Mouse (Mus musculus) embryonic facial prominence, embryonic 14.5 days (tissue): ENCODE measurements around the gene Slc16a5. TPM values are rescaled to one million over a fixed set of nuclear protein-coding genes. Genes with fewer than 3 reads are reported as not detected.
"Not testable (repeated sequence)": the region's sequence is repeated elsewhere in the genome, so short reads cannot be mapped to it uniquely, and the experiment has no call there.

Experiments
- ATAC-seq: fragments of 200-750 bp; cut with Nextera tagmentation; 2 replicates; pipeline ENCODE4 v1.8.0; 2017; ENCODE audit warnings: low read depth, moderate number of reproducible peaks, moderate TSS enrichment
- DNase-seq: peaks from one replicate; pipeline ENCODE4 v3.0.0-alpha.2; 2015; ENCODE audit warnings: low spot score
- H3K27ac ChIP-seq: fragments of 300-500 bp; sonication (generic); replicated peaks from 2 replicates; pipeline ENCODE4 v1.5.1; 2014; ENCODE audit warnings: low read depth, mild to moderate bottlenecking, low read length, moderate library complexity
- H3K27me3 ChIP-seq: fragments of 300-500 bp; sonication (generic); replicated peaks from 2 replicates; pipeline ENCODE4 v1.6.1; 2014; ENCODE audit warnings: low read length; ENCODE audit not compliant: control insufficient read depth, insufficient read depth
- H3K36me3 ChIP-seq: fragments of 300-500 bp; sonication (generic); 2 replicates; pipeline ENCODE4 v1.6.1; 2014; ENCODE audit warnings: low read length, mixed read lengths; ENCODE audit not compliant: control insufficient read depth, insufficient read depth
- H3K4me1 ChIP-seq: fragments of 300-500 bp; sonication (generic); 2 replicates; pipeline ENCODE4 v1.6.1; 2014; ENCODE audit warnings: antibody characterized with exemption, low read length; ENCODE audit not compliant: control insufficient read depth, insufficient read depth
- H3K4me2 ChIP-seq: fragments of 300-500 bp; sonication (generic); 2 replicates; pipeline ENCODE4 v1.6.1; 2014; ENCODE audit warnings: low read depth, mild to moderate bottlenecking, low read length, moderate library complexity, mixed read lengths
- H3K4me3 ChIP-seq: fragments of 300-500 bp; sonication (generic); 2 replicates; pipeline ENCODE4 v1.5.1; 2014; ENCODE audit warnings: low read depth, mild to moderate bottlenecking, low read length
- H3K9ac ChIP-seq: fragments of 300-500 bp; sonication (generic); 2 replicates; pipeline ENCODE4 v1.6.1; 2014; ENCODE audit warnings: low read depth, mild to moderate bottlenecking, low read length, moderate library complexity, mixed read lengths
- H3K9me3 ChIP-seq: fragments of 300-500 bp; sonication (generic); 2 replicates; pipeline ENCODE4 v1.6.1; 2016; ENCODE audit warnings: low read length; ENCODE audit not compliant: control insufficient read depth
- WGBS: fragments of 180-500 bp; shearing (Covaris S2); extraction: QIAGEN DNeasy Blood & Tissue Kit; methylation state at CpG from one replicate; pipeline ENCODE4 v1.1.7; 2014; 5-methylcytosine and 5-hydroxymethylcytosine counted together
- polyA plus RNA-seq: library from polyadenylated mRNA; unstranded; fragments of >200 nt; fragmentation: Nextera tagmentation; extraction: Ambion mirVana; gene quantifications from 2 replicates; pipeline ENCODE4 v1.2.1, GENCODE M21; 2014

Slc16a5 gene
- polyA plus RNA-seq, 1 experiment from 2014 or later, result 0.15 TPM

DNA sequence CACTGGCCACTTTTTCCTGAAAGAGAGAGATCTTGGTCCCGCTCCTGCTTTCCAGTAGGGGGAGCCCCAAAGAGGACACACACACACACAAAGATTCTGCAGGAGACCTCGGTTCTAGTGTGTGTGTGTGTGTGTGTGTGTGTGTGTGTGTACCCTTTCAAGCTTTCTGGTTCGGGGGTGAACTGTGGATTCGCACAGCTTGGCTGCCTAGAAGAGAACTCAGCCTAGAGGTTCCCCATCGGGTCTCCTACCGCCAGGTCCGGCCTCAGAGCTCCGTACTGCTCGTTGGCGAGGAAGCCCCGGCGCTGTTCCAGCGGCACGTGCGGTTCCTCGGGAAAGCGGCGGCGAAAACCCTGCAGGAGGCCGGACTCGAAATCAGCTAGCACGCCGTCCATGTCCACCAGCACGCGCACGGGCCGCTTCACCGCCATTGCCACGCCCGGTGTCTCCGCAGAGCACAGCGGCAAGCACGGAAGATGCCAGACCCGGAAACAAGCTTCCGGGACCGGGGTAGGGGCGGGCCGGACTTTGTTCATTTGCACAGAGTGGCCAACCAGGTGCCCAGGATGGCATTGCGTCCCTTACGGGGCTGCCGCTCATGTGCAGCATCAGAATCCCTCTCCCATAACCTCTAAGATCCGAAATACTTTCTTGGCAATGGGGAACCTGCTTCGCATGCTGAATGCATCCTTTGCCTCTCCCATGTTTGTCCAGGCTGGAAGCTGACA lies 29.2 kb downstream of the Slc16a5 start, which contains the start of gene Nt5c:
TSS of gene Nt5c (minus strand) at position 507 of the 728 bp plus-strand sequence.
- peak within 1 kb of the TSS; percentile 69 for H3K4me3 ChIP-seq
- peak within 1 kb of the TSS; percentile 70 for H3K9ac ChIP-seq
- peak; percentile 86 for ATAC-seq
- no peaks in the 10 kb centered on the region for H3K9me3 ChIP-seq
- H3K27me3 ChIP-seq, result no peaks in the 10 kb centered on the region
- peak within 1 kb of the TSS; percentile 80 for H3K4me2 ChIP-seq
- peak; percentile 89 for DNase-seq
- under 1% methylated on average over 30 of the region's 43 CpGs for WGBS
- peaks cover 12% of the 10 kb centered on the region; the same call in 1 of the 2 replicates for H3K4me1 ChIP-seq
- peaks cover 12% of the 10 kb centered on the region; the same call in 1 of the 2 replicates for H3K36me3 ChIP-seq
- H3K27ac ChIP-seq, result peak within 1 kb of the TSS; percentile 78

DNA sequence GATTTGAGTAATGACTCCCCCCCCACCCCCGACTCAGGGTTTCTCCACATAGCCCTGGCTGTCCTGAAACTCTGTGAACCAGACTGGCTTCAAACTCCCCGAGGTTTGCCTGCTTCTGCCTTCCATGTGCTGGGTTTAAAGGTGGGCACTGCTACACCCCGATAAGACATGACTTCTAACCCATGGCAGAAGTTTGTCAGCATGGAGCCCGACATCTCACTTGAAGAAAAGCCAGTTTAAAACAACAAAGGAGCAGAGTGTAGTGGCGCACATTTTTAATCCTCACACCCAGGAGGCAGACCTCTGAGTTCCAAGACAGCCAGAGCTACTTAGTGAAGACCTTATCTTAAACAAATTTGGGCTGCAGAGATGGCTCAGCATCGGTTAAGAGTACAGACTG lies 30.1 kb downstream of the Slc16a5 start:
- Histone ChIP-seq H3K4me1 (peaks cover 12% of the 10 kb centered on the region; the same call in 1 of the 2 replicates), H3K4me2 (peak overlapping the region; percentile 80), H3K9ac (peak overlapping the region; percentile 70), H3K36me3 (peaks cover 19% of the 10 kb centered on the region), H3K27me3 (no peaks in the 10 kb centered on the region), H3K4me3 (peak overlapping the region; percentile 69), H3K9me3 (no peaks in the 10 kb centered on the region), H3K27ac (no peak overlapping the region)
- DNase-seq (no peak), ATAC-seq (no peak)
- WGBS, result 34% methylated on average over 6 of the region's 6 CpGs

DNA sequence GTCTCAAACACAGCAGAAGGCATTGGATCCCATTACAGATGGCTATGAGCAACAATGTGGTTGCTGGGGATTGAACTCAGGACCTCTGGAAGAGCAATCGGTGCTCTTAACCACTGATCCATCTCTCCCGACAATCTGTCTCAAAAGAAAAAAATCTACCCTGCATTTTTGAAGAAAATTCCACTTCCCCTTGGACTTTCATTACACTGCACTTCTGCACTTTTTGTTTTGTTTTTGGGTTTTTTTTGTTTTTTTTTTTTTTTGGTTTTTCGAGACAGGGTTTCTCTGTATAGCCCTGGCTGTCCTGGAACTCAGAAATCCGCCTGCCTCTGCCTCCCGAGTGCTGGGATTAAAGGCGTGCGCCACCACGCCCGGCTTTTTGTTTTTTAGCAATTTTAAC lies 34.3 kb downstream of the Slc16a5 start:
- not testable (repeated sequence) for H3K4me1 ChIP-seq, H3K27ac ChIP-seq, DNase-seq, H3K9ac ChIP-seq, ATAC-seq, H3K9me3 ChIP-seq, H3K27me3 ChIP-seq, H3K4me2 ChIP-seq, H3K4me3 ChIP-seq
- WGBS, result 88% methylated on average over 9 of the region's 9 CpGs
- peaks cover 47% of the 10 kb centered on the region for H3K36me3 ChIP-seq

DNA sequence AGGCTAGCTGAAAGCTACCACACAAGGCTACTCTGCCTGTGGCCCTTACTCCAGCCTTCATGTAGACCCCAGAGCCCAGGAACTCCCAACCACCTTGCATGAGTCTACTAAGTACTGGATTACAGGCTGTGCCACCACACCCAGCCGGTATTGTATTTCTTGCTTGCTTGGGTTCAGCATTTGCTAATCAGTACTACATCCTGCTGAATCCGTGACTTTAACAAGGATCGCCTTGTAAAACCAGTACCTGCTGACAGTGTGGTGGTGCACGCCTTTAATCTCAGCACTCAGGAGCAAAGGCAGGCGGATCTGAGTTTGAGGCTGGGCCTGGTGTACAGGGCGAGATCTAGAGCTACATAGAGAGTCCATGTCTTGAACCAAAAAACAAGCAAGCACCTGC lies 40.4 kb downstream of the Slc16a5 start:
- Histone ChIP-seq H3K27ac (no peak overlapping the region), H3K9ac (no peak overlapping the region), H3K4me2 (no peak overlapping the region), H3K27me3 (no peaks in the 10 kb centered on the region), H3K4me1 (no peaks in the 10 kb centered on the region), H3K9me3 (no peaks in the 10 kb centered on the region), H3K36me3 (peaks cover 61% of the 10 kb centered on the region), H3K4me3 (no peak overlapping the region)
- ATAC-seq (no peak), DNase-seq (no peak)
- WGBS, result 95% methylated on average over 6 of the region's 6 CpGs

DNA sequence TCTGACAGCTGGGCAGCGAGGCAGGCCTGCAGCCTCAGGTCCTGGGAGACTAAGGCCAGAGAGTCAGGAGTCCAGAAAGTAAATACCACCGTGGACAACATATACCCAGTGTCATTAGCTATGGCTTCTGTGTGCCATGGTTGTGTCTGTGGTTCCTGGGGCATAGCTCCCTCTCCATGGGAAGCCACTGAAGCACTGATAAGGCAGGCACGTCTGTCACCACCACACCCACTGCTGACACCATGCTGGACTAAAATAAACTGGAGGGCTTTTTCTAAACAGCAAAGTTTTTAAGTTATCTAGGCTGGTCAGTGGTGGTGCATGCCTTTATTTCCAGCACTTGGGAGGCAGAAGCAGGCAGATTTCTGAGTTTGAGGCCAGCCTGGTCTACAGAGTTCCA lies 44.3 kb downstream of the Slc16a5 start:
- no peak overlapping the region for H3K9ac ChIP-seq
- WGBS, result 79% methylated on average over 3 of the region's 3 CpGs
- DNase-seq (no peak), ATAC-seq (no peak)
- H3K36me3 ChIP-seq, result peaks cover 23% of the 10 kb centered on the region
- H3K27me3 ChIP-seq, result no peaks in the 10 kb centered on the region
- peaks cover 16% of the 10 kb centered on the region for H3K4me1 ChIP-seq
- no peaks in the 10 kb centered on the region for H3K9me3 ChIP-seq
- H3K4me2 ChIP-seq, result no peak overlapping the region
- no peak overlapping the region for H3K4me3 ChIP-seq
- no peak overlapping the region for H3K27ac ChIP-seq

DNA sequence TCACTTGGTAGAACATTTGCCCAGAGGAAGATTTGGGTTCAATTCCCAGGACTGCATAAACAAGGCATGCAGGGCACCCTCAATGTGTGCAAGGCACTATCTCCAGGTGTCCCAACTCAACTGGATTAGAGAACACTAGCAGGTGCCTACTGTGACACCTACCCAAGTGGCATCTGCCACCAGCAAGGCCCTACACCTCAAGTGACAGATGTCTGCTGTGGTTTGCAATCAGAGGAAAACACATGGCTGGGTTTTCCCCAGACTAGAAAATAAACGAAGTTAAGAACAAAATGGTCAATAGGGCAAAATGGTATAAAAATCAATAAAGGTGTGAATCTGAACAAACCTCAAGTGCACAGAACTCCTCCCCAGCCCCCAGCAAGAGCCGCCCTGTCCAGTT lies 45.8 kb downstream of the Slc16a5 start:
- ATAC-seq, result no peak
- no peak for DNase-seq
- H3K36me3 ChIP-seq, result peaks cover 9% of the 10 kb centered on the region; the same call in 1 of the 2 replicates
- no peak overlapping the region for H3K9ac ChIP-seq
- peaks cover 27% of the 10 kb centered on the region for H3K4me1 ChIP-seq
- no peak overlapping the region for H3K27ac ChIP-seq
- H3K27me3 ChIP-seq, result no peaks in the 10 kb centered on the region
- H3K9me3 ChIP-seq, result no peaks in the 10 kb centered on the region
- H3K4me2 ChIP-seq, result no peak overlapping the region
- 90% methylated on average over 2 of the region's 2 CpGs for WGBS
- no peak overlapping the region for H3K4me3 ChIP-seq

DNA sequence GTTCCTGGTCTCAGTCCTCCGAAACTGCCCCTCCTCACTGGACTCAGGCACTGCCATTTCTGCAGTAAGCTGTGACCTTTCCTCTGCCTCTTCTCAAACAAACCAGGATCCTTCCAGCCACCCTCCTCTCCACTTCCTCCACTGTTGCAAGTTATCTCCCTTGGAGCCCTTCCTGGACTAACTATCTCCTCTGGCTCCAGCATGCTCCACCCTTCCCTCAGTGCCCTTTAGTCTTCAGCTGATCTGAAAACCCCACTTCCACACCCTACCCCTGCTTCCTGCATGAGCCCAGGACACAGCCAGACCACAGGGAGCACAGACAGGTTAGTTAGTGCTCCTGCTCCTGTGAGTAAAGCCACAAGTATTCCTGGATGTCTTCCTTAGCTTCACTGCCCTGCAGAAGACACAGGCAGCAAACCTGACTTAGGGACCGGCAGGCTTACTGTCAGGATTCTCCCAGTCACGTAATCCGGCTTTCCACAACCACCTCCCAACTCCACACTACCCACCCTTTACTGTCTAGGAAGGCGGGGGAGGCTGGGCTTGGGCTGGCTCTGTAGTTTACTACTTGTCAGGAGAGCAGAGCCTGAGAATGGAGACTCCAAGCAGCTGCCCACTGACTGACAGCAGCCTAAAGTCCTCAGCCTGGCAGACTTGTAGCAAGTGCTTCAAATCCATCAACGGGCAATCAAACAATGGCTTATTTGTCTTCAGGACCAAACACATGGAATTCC lies 47.7 kb downstream of the Slc16a5 start:
- ATAC-seq (no peak), DNase-seq (peak; percentile 68)
- H3K27ac ChIP-seq, result no peak overlapping the region
- no peaks in the 10 kb centered on the region for H3K36me3 ChIP-seq
- no peaks in the 10 kb centered on the region for H3K27me3 ChIP-seq
- peak overlapping the region; percentile 26; the same call in 1 of the 2 replicates for H3K9ac ChIP-seq
- peaks cover 27% of the 10 kb centered on the region for H3K4me1 ChIP-seq
- H3K9me3 ChIP-seq, result no peaks in the 10 kb centered on the region
- peak overlapping the region; percentile 64; the same call in 1 of the 2 replicates for H3K4me2 ChIP-seq
- no peak overlapping the region for H3K4me3 ChIP-seq
- WGBS, result 37% methylated on average over 6 of the region's 6 CpGs

DNA sequence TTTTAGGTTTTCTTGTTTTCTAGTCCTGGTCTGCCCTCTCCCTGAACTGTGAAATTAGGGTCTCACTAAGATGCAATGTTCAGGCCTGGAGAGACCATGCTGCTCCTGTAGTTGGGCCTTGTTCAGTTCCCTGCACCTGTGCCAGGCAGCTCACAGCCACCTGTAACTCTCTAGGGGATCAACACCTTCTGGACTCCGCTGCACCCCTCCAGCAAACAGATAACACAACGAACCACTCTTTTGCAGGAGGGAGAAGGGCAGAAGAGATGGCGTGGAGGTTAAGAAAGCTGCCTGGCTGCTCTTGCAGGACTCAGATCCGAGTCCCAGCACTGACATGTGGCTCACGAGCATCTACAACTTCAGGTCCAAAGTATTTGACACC lies 48.2 kb downstream of the Slc16a5 start:
- H3K27me3 ChIP-seq, result no peaks in the 10 kb centered on the region
- H3K27ac ChIP-seq, result no peak overlapping the region
- peak overlapping the region; percentile 45; the same call in 1 of the 2 replicates for H3K9ac ChIP-seq
- no peak overlapping the region for H3K4me3 ChIP-seq
- ATAC-seq (no peak), DNase-seq (no peak)
- H3K36me3 ChIP-seq, result no peaks in the 10 kb centered on the region
- H3K4me2 ChIP-seq, result peak overlapping the region; percentile 64
- WGBS, result 43% methylated on average over 5 of the region's 5 CpGs
- peaks cover 27% of the 10 kb centered on the region for H3K4me1 ChIP-seq
- no peaks in the 10 kb centered on the region for H3K9me3 ChIP-seq
